Mouse (Mus musculus) olfactory bulb, adult 2 months (tissue): Measurements from ENCODE around the gene Slc36a3.

Experiments used
- CTCF ChIP-seq: fragments of 200-500 bp; IDR thresholded peaks from 2 replicates; pipeline ENCODE4 v1.5.1; 2012; ENCODE audit warnings: low read depth, mild to moderate bottlenecking, low read length, moderate library complexity; ENCODE audit not compliant: insufficient read depth
- POLR2A ChIP-seq: fragments of 200-500 bp; IDR thresholded peaks from 2 replicates; pipeline ENCODE4 v1.6.1; 2012; ENCODE audit warnings: mild to moderate bottlenecking, low read depth, low read length, moderate library complexity; ENCODE audit not compliant: insufficient read depth

- TF ChIP-seq POLR2A, result no peak
- TF ChIP-seq CTCF, result no peak
Observed at GRCm38 (mm10) chr11:55144011-55144410, 7.5 kb downstream of the Slc36a3 start.
